ENCODE assay signal across 8 mouse cellular contexts in genomic region chr2:30440211-30440700, GRCm38 (mm10). TPM values are rescaled to one million over a fixed set of nuclear protein-coding genes. Genes with fewer than 3 reads are reported as not detected.
DNase-seq lines count a peak whose midpoint lies in the region; ATAC-seq lines count a peak whose summit lies in the region.

No protein-coding gene starts in this region.

- H3K36me3 ChIP-seq in heart, embryonic 13.5 days, result peaks cover 65% of the 10 kb centered on the region
- peaks cover 25% of the 10 kb centered on the region for H3K36me3 ChIP-seq in limb, embryonic 11.5 days (ENCODE audit: control insufficient read depth, insufficient read depth, low read length)
- H3K36me3 ChIP-seq in stomach, embryonic 15.5 days, result peaks cover 26% of the 10 kb centered on the region

- no peak for ATAC-seq in heart, embryonic 13.5 days (ENCODE audit: extremely low read depth, insufficient number of reproducible peaks, low FRiP score, low TSS enrichment)
- ATAC-seq in limb, embryonic 11.5 days (ENCODE audit: insufficient number of reproducible peaks, low FRiP score, low TSS enrichment, low read depth), result no peak
- ATAC-seq in stomach, embryonic 15.5 days (ENCODE audit: insufficient read depth, low FRiP score, low read depth), result no peak; the same call in 1 of the 2 replicates

- H3K4me1 ChIP-seq in heart, embryonic 13.5 days, result peaks cover 65% of the 10 kb centered on the region
- peaks cover 43% of the 10 kb centered on the region for H3K4me1 ChIP-seq in limb, embryonic 11.5 days (ENCODE audit: control insufficient read depth, insufficient read depth, low read length)
- H3K4me1 ChIP-seq in stomach, embryonic 15.5 days, result peaks cover 58% of the 10 kb centered on the region

- DNase-seq in lung, postnatal 10 days, result peak; percentile 34
- DNase-seq in lung, postnatal 25 days (ENCODE audit: low spot score), result no peak
- no peak for DNase-seq in limb, embryonic 11.5 days (ENCODE audit: low spot score)
- DNase-seq in yolk sac, embryonic 10.5 days (ENCODE audit: low spot score), result no peak
- no peak for DNase-seq in urinary bladder, adult 18-20 months (ENCODE audit: low spot score in 2 of 2)
- DNase-seq in adrenal gland, postnatal 25 days, result no peak

- H3K9me3 ChIP-seq in heart, embryonic 13.5 days, result no peaks in the 10 kb centered on the region
- H3K9me3 ChIP-seq in limb, embryonic 11.5 days (ENCODE audit: control insufficient read depth, low read length), result no peaks in the 10 kb centered on the region
- no peaks in the 10 kb centered on the region for H3K9me3 ChIP-seq in stomach, embryonic 15.5 days

- H3K4me3 ChIP-seq in heart, embryonic 13.5 days, result no peak overlapping the region
- no peak overlapping the region for H3K4me3 ChIP-seq in limb, embryonic 11.5 days (ENCODE audit: low read depth, low read length)
- H3K4me3 ChIP-seq in stomach, embryonic 15.5 days (replicated peaks), result no peak overlapping the region

- H3K27ac ChIP-seq in heart, embryonic 13.5 days (replicated peaks), result peak overlapping the region; percentile 100
- H3K27ac ChIP-seq in limb, embryonic 11.5 days (replicated peaks; ENCODE audit: low read depth, low read length), result peak overlapping the region; percentile 100
- peak overlapping the region; percentile 99 for H3K27ac ChIP-seq in stomach, embryonic 15.5 days

- H3K4me2 ChIP-seq in heart, embryonic 13.5 days, result peak overlapping the region; percentile 77
- no peak overlapping the region for H3K4me2 ChIP-seq in limb, embryonic 11.5 days (ENCODE audit: low read depth, severe bottlenecking)
- peak overlapping the region; percentile 62; the same call in 1 of the 2 replicates for H3K4me2 ChIP-seq in stomach, embryonic 15.5 days

- H3K9ac ChIP-seq in heart, embryonic 13.5 days, result peak overlapping the region; percentile 84
- H3K9ac ChIP-seq in limb, embryonic 11.5 days (ENCODE audit: low read length), result no peak overlapping the region
- no peak overlapping the region; the same call in 1 of the 2 replicates for H3K9ac ChIP-seq in stomach, embryonic 15.5 days

- WGBS in heart, embryonic 13.5 days, result 5% methylated on average over 3 of the region's 3 CpGs
- WGBS in limb, embryonic 11.5 days, result 84% methylated on average over 3 of the region's 3 CpGs
- WGBS in stomach, embryonic 15.5 days, result 28% methylated on average over 3 of the region's 3 CpGs

- H3K27me3 ChIP-seq in heart, embryonic 13.5 days (replicated peaks), result no peaks in the 10 kb centered on the region
- H3K27me3 ChIP-seq in limb, embryonic 11.5 days (ENCODE audit: control insufficient read depth, insufficient read depth, low read length), result no peaks in the 10 kb centered on the region
- no peaks in the 10 kb centered on the region for H3K27me3 ChIP-seq in stomach, embryonic 15.5 days (replicated peaks)

RNA-seq across cellular contexts. Expression of gene Ptpa, which starts 24.4 kb away (rescaled TPM):
- polyA plus RNA-seq in heart, embryonic 13.5 days (2015; fragmentation: Nextera tagmentation; extraction: Ambion mirVana), result 100.0 and 109 TPM in 2 replicates
- 74.4 and 83.3 TPM in 2 replicates for polyA plus RNA-seq in limb, embryonic 11.5 days (2014; fragmentation: Nextera tagmentation; extraction: Ambion mirVana)
- polyA plus RNA-seq in stomach, embryonic 15.5 days (2015; fragmentation: Nextera tagmentation; extraction: Ambion mirVana), result 128 and 137 TPM in 2 replicates
- total RNA-seq in adrenal gland, postnatal 25 days (2021), result 130 and 145 TPM in 2 replicates

RNA-seq across cellular contexts. Expression of gene Crat, which starts 24.6 kb away (rescaled TPM):
- 74.5 and 76.8 TPM in 2 replicates for polyA plus RNA-seq in heart, embryonic 13.5 days (2015; fragmentation: Nextera tagmentation; extraction: Ambion mirVana)
- polyA plus RNA-seq in limb, embryonic 11.5 days (2014; fragmentation: Nextera tagmentation; extraction: Ambion mirVana), result 25.6 and 27.9 TPM in 2 replicates
- polyA plus RNA-seq in stomach, embryonic 15.5 days (2015; fragmentation: Nextera tagmentation; extraction: Ambion mirVana), result 22.2 and 24.2 TPM in 2 replicates
- 130 and 142 TPM in 2 replicates for total RNA-seq in adrenal gland, postnatal 25 days (2021)

RNA-seq across cellular contexts. Expression of gene Ier5l, which starts 33.8 kb away (rescaled TPM):
- 0.96 and 1.0 TPM in 2 replicates for polyA plus RNA-seq in heart, embryonic 13.5 days (2015; fragmentation: Nextera tagmentation; extraction: Ambion mirVana)
- polyA plus RNA-seq in limb, embryonic 11.5 days (2014; fragmentation: Nextera tagmentation; extraction: Ambion mirVana), result 7.1 and 9.7 TPM in 2 replicates
- polyA plus RNA-seq in stomach, embryonic 15.5 days (2015; fragmentation: Nextera tagmentation; extraction: Ambion mirVana), result 3.2 and 3.3 TPM in 2 replicates
- 5.9 and 6.3 TPM in 2 replicates for total RNA-seq in adrenal gland, postnatal 25 days (2021)

RNA-seq across cellular contexts. Expression of gene Dolpp1, which starts 48.2 kb away (rescaled TPM):
- polyA plus RNA-seq in heart, embryonic 13.5 days (2015; fragmentation: Nextera tagmentation; extraction: Ambion mirVana), result 18.8 and 23.2 TPM in 2 replicates
- 33.0 and 33.1 TPM in 2 replicates for polyA plus RNA-seq in limb, embryonic 11.5 days (2014; fragmentation: Nextera tagmentation; extraction: Ambion mirVana)
- polyA plus RNA-seq in stomach, embryonic 15.5 days (2015; fragmentation: Nextera tagmentation; extraction: Ambion mirVana), result 42.5 and 45.5 TPM in 2 replicates
- 22.3 and 28.5 TPM in 2 replicates for total RNA-seq in adrenal gland, postnatal 25 days (2021)
